Mouse (Mus musculus) midbrain, postnatal 0 days (tissue): ENCODE measurements around the gene Tspan7. TPM values are rescaled to one million over a fixed set of nuclear protein-coding genes. Genes with fewer than 3 reads are reported as not detected.

Experiments
- ATAC-seq: fragments of 200-750 bp; cut with Nextera tagmentation; 2 replicates; pipeline ENCODE4 v1.8.0; 2017; ENCODE audit warnings: moderate number of reproducible peaks, mild to moderate bottlenecking, moderate TSS enrichment, moderate library complexity; ENCODE audit not compliant: low FRiP score
- DNase-seq: peaks from one replicate; pipeline ENCODE4 v3.0.0-alpha.2; 2015; ENCODE audit warnings: low spot score
- H3K27ac ChIP-seq: fragments of 300-500 bp; sonication (generic); 2 replicates; pipeline ENCODE4 v1.5.1; 2014; ENCODE audit warnings: low read depth, mild to moderate bottlenecking, low read length, mixed read lengths
- H3K27me3 ChIP-seq: fragments of 300-500 bp; sonication (generic); 2 replicates; pipeline ENCODE4 v1.6.1; 2014; ENCODE audit warnings: low read length, control low read depth, mixed read lengths; ENCODE audit not compliant: insufficient read depth
- H3K36me3 ChIP-seq: fragments of 300-500 bp; sonication (generic); 2 replicates; pipeline ENCODE4 v1.6.1; 2014; ENCODE audit warnings: low read length, control low read depth, mixed read lengths; ENCODE audit not compliant: insufficient read depth
- H3K4me1 ChIP-seq: fragments of 300-500 bp; sonication (generic); 2 replicates; pipeline ENCODE4 v1.6.1; 2014; ENCODE audit warnings: mild to moderate bottlenecking, control low read depth, antibody characterized with exemption, low read length, mixed read lengths; ENCODE audit not compliant: insufficient read depth
- H3K4me2 ChIP-seq: fragments of 300-500 bp; sonication (generic); 2 replicates; pipeline ENCODE4 v1.6.1; 2014; ENCODE audit warnings: low read depth, mild to moderate bottlenecking, low read length, mixed read lengths; ENCODE audit not compliant: poor library complexity, severe bottlenecking
- H3K4me3 ChIP-seq: fragments of 300-500 bp; sonication (generic); 2 replicates; pipeline ENCODE4 v1.5.1; 2014; ENCODE audit warnings: low read depth, mild to moderate bottlenecking, low read length, moderate library complexity
- H3K9ac ChIP-seq: fragments of 300-500 bp; sonication (generic); replicated peaks from 2 replicates; pipeline ENCODE4 v1.6.1; 2014; ENCODE audit warnings: mild to moderate bottlenecking, low read length, moderate library complexity, mixed read lengths; ENCODE audit not compliant: poor library complexity, severe bottlenecking
- H3K9me3 ChIP-seq: fragments of 300-500 bp; sonication (generic); 2 replicates; pipeline ENCODE4 v1.6.1; 2016; ENCODE audit warnings: low read length, control low read depth
- CTCF ChIP-seq: IDR thresholded peaks from 2 replicates; pipeline ENCODE4 v1.5.1; 2016; ENCODE audit warnings: antibody characterized with exemption, mild to moderate bottlenecking
- WGBS: fragments of 180-500 bp; shearing (Covaris S2); extraction: QIAGEN DNeasy Blood & Tissue Kit; methylation state at CpG from one replicate; pipeline ENCODE4 v1.1.7; 2014; 5-methylcytosine and 5-hydroxymethylcytosine counted together
- polyA plus RNA-seq: library from polyadenylated mRNA; unstranded; fragments of >200 nt; fragmentation: Nextera tagmentation; extraction: Ambion mirVana; gene quantifications from 2 replicates; pipeline ENCODE4 v1.2.1, GENCODE M21; 2015
- total RNA-seq: library from RNA; depleted of rRNA; stranded (reverse); fragments of >200 nt; gene quantifications from 2 replicates; pipeline ENCODE4 v1.2.3, GENCODE M21; 2014; rRNA removed

The Tspan7 gene
- 318 and 333 TPM in 2 replicates for total RNA-seq
- polyA plus RNA-seq = 724 and 778 TPM in 2 replicates

DNA sequence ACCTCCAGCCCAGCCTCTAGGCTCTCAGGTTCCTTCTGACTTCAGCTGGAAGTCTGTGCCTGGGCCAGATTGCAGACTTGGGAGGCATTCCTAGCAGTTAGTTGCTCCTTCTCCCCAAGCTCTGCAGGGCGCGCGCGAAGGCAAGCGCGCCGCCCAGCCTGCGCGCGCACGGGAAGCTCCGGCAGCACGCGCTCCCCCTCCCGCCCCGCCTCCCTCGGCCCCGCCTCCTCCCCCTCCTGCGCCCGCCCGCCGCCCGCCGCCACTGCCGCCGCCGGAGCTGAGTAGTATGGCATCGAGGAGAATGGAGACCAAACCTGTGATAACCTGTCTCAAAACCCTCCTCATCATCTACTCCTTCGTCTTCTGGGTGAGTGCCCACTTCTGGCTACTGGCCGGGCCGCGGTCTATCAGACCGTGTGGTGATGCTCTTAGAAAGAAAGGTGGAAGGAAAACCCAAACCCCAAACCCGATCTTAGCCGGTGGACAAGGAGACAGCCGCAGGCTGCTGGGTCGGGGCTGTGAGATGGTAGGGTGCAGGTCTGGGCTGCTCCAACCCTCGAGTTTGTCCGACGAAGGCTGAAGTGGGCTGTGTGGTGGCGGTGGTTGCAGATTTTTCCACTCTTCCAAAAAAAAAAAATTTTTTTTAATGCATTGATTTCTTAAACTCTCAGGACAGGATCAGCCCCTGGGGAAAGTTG is at the start of gene Tspan7:
TSS of gene Tspan7 (plus strand) at position 287 of the 698 bp plus-strand sequence.
- peak; percentile 81 for ATAC-seq
- peak within 1 kb of the TSS; percentile 49 for H3K4me2 ChIP-seq
- peak within 1 kb of the TSS; percentile 68 for H3K9ac ChIP-seq
- H3K27ac ChIP-seq = peak within 1 kb of the TSS; percentile 78
- WGBS = 18% methylated on average over 26 of the region's 41 CpGs
- H3K4me3 ChIP-seq = peak within 1 kb of the TSS; percentile 51
- no peaks in the 10 kb centered on the region for H3K4me1 ChIP-seq
- no peaks in the 10 kb centered on the region for H3K9me3 ChIP-seq
- DNase-seq = peak; percentile 64
- no peaks in the 10 kb centered on the region for H3K27me3 ChIP-seq
- no peak for TF ChIP-seq CTCF
- H3K36me3 ChIP-seq = no peaks in the 10 kb centered on the region

DNA sequence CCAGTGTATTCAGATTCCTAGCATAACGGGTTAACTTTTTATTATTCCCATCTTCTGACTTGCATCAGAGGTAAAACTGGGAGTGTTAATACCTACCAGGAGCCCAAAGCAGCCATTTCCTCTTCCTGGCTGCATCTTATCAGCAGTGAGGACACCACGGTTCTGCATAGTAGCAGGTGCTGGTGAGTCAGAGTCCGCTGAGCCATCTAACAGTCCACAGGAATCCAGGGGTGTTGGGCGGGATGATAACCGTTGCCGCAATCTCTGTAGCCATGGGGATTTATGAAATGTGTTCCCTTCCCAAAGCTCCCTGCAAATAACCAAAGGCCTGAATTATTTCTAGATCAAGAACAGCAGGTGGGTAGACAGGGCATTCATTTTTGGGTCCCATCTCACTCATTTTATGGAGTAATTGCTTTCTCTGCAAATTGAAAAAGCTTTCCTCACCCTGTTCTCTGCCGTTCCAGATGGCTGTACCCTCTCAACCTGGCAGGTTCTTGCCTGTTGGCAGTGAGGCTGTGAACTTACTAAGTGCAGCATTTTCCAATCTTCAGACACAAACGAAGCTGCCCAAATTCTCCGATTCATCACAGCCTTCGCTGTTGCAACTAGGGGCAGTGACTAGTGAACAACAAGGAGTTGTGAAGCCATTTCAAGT is 35.5 kb upstream of the Tspan7 start:
- Histone ChIP-seq H3K4me1 (no peaks in the 10 kb centered on the region), H3K27ac (no peak overlapping the region), H3K27me3 (no peaks in the 10 kb centered on the region), H3K4me2 (no peak overlapping the region), H3K9ac (no peak overlapping the region), H3K4me3 (no peak overlapping the region), H3K36me3 (no peaks in the 10 kb centered on the region), H3K9me3 (no peaks in the 10 kb centered on the region)
- TF ChIP-seq CTCF = no peak
- no peak for ATAC-seq
- WGBS = 86% methylated on average over 10 of the region's 10 CpGs
- peak; percentile 14 for DNase-seq

- 35% methylated on average over 2 of the region's 2 CpGs for WGBS
- no peak overlapping the region for H3K4me3 ChIP-seq
- H3K27ac ChIP-seq = no peak overlapping the region
- no peaks in the 10 kb centered on the region for H3K27me3 ChIP-seq
- ATAC-seq (no peak), DNase-seq (no peak)
- no peak for TF ChIP-seq CTCF
- H3K9me3 ChIP-seq = no peaks in the 10 kb centered on the region
- no peak overlapping the region for H3K4me2 ChIP-seq
- H3K4me1 ChIP-seq = no peaks in the 10 kb centered on the region
- H3K36me3 ChIP-seq = no peaks in the 10 kb centered on the region
- H3K9ac ChIP-seq = no peak overlapping the region
These were observed 34.6 kb upstream of the Tspan7 start for GRCm38 (mm10) chrX:10450143-10451060.

DNA sequence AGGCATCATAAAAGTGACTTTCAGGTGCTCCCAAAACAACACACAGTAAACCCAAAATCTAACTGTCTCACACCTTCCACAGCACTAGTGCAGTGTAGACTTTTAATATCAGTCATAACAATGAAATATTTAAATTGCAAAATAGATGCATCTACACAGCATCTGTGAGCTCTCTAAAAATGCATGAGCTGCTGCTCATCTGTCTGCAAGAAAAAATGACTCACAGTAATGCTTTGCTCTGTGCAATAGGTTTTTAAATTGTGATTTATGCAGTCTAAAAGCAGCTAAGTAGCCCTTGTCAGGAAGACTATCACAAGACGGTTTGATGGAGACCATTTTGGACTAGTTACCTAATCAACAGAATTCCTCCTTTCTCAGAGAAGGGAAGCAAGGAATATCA is 31.2 kb upstream of the Tspan7 start:
- Histone ChIP-seq H3K4me3 (no peak overlapping the region), H3K9me3 (no peaks in the 10 kb centered on the region), H3K4me1 (no peaks in the 10 kb centered on the region), H3K4me2 (no peak overlapping the region), H3K27me3 (no peaks in the 10 kb centered on the region), H3K9ac (no peak overlapping the region), H3K27ac (no peak overlapping the region), H3K36me3 (no peaks in the 10 kb centered on the region)
- DNase-seq = no peak
- 33% methylated on average over 1 of the region's 1 CpGs for WGBS
- ATAC-seq = no peak
- no peak for TF ChIP-seq CTCF

DNA sequence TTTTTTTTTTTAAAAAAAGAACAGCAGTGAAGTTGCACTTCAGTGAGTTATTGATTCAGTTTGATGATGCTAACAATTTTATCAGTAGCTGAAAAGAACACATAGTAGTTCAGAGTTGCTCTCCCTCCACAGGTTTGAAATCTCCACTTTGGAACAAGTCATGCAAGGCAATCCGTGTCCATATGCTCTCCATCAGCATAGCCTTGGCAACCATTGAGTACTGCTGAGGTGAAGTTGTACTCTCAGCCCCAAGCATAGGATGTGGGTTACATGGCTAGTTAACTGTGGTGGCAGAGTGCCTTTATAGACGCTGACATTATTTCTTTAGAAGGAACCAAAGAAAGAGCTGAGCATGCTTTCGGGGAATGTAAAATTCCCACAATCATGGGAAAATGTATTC is 27.7 kb upstream of the Tspan7 start:
- ATAC-seq = no peak
- 87% methylated on average over 3 of the region's 3 CpGs for WGBS
- Histone ChIP-seq H3K4me1 (no peaks in the 10 kb centered on the region), H3K27ac (no peak overlapping the region), H3K9ac (no peak overlapping the region), H3K9me3 (no peaks in the 10 kb centered on the region), H3K36me3 (no peaks in the 10 kb centered on the region), H3K27me3 (no peaks in the 10 kb centered on the region), H3K4me2 (no peak overlapping the region), H3K4me3 (no peak overlapping the region)
- DNase-seq = no peak
- TF ChIP-seq CTCF = no peak
